Mouse (Mus musculus): ENCODE measurements around the gene Sell.

- TF ChIP-seq CTCF (IDR thresholded peaks at IDR 0.05; ENCODE audit: low read depth, low read length) (no peak), POLR2A (IDR thresholded peaks at IDR 0.05; ENCODE audit: insufficient read depth, low read length) (no peak)
Observed at GRCm38 (mm10) chr1:164086797-164087196, 25.0 kb downstream of the Sell start.

Measured in ES-Bruce4 (cell line).